20 mouse cellular contexts compared by ENCODE assay signal in genomic region chr1:72308919-72309318, GRCm38 (mm10). TPM values are rescaled to one million over a fixed set of nuclear protein-coding genes. Genes with fewer than 3 reads are reported as not detected.
DNase-seq lines count a peak whose midpoint lies in the region; ATAC-seq lines count a peak whose summit lies in the region.
"Had no signal": no experiment of that assay in that cellular context is flagged by ENCODE, and none has a peak within 500 bp of the region (broad histone marks: within the 10 kb centered on the region; RNA-seq: fewer than 3 reads in every experiment).

No protein-coding gene starts in this region.

- H3K27me3 ChIP-seq in midbrain, embryonic 11.5 days (ENCODE audit: control insufficient read depth, insufficient read depth, low read length) = no peaks in the 10 kb centered on the region
- H3K27me3 ChIP-seq in midbrain, embryonic 13.5 days = no peaks in the 10 kb centered on the region
- H3K27me3 ChIP-seq in limb, embryonic 10.5 days (ENCODE audit: low read depth, poor library complexity, severe bottlenecking) = no peaks in the 10 kb centered on the region
- H3K27me3 ChIP-seq: embryonic facial prominence, embryonic 15.5 days; midbrain, embryonic 12.5 days had no signal

- H3K9me3 ChIP-seq in midbrain, embryonic 11.5 days (ENCODE audit: control insufficient read depth, low read length) = no peaks in the 10 kb centered on the region
- H3K9me3 ChIP-seq in midbrain, embryonic 13.5 days = no peaks in the 10 kb centered on the region
- no peaks in the 10 kb centered on the region for H3K9me3 ChIP-seq in limb, embryonic 10.5 days (replicated peaks)
- H3K9me3 ChIP-seq: embryonic facial prominence, embryonic 15.5 days; forebrain, embryonic 10.5 days; heart, embryonic 13.5 days; midbrain, embryonic 12.5 days had no signal

- H3K36me3 ChIP-seq in midbrain, embryonic 11.5 days (ENCODE audit: control insufficient read depth, insufficient read depth, low read length) = no peaks in the 10 kb centered on the region
- H3K36me3 ChIP-seq in midbrain, embryonic 13.5 days = peaks cover 10% of the 10 kb centered on the region; the same call in 1 of the 2 replicates
- peaks cover 31% of the 10 kb centered on the region for H3K36me3 ChIP-seq in limb, embryonic 10.5 days

- no peak overlapping the region for H3K9ac ChIP-seq in midbrain, embryonic 11.5 days (ENCODE audit: low read length)
- no peak overlapping the region for H3K9ac ChIP-seq in midbrain, embryonic 13.5 days (replicated peaks)
- H3K9ac ChIP-seq: embryonic facial prominence, embryonic 15.5 days; heart, embryonic 13.5 days; liver, embryonic 14.5 days; midbrain, embryonic 12.5 days had no signal

- H3K27ac ChIP-seq in midbrain, embryonic 11.5 days (ENCODE audit: low read depth, low read length) = no peak overlapping the region
- H3K27ac ChIP-seq in midbrain, embryonic 13.5 days = no peak overlapping the region
- H3K27ac ChIP-seq in limb, embryonic 10.5 days = peak overlapping the region; percentile 70; the same call in 1 of the 2 replicates
- H3K27ac ChIP-seq: embryonic facial prominence, embryonic 15.5 days; heart, embryonic 13.5 days; liver, embryonic 14.5 days; midbrain, embryonic 12.5 days had no signal

- WGBS in midbrain, embryonic 11.5 days = 72% methylated on average over 4 of the region's 4 CpGs
- WGBS in midbrain, embryonic 13.5 days = 71% methylated on average over 4 of the region's 4 CpGs
- 71% methylated on average over 4 of the region's 4 CpGs for WGBS in limb, embryonic 10.5 days

- H3K4me3 ChIP-seq in midbrain, embryonic 11.5 days (ENCODE audit: low read depth, low read length) = no peak overlapping the region
- no peak overlapping the region for H3K4me3 ChIP-seq in midbrain, embryonic 13.5 days (replicated peaks)
- peak overlapping the region; percentile 65; the same call in 1 of the 2 replicates for H3K4me3 ChIP-seq in limb, embryonic 10.5 days

- peak; percentile 68 for DNase-seq in midbrain, embryonic 11.5 days (ENCODE audit: low spot score, missing footprints)
- peak; percentile 40 for DNase-seq in embryo, embryonic 10.5 days (ENCODE audit: low spot score)
- no peak for DNase-seq in limb, embryonic 10.5 days (ENCODE audit: low spot score)
- DNase-seq in retina, postnatal 1 day = peak; percentile 37
- no peak for DNase-seq in lung, postnatal 4 days
- DNase-seq: adrenal gland, postnatal 14 days; cerebellum, postnatal 25 days; forebrain, postnatal 0 days; right cerebral cortex, adult 18-20 months; thymus, postnatal 25 days had no signal

- ATAC-seq in midbrain, embryonic 11.5 days (ENCODE audit: low FRiP score) = no peak
- no peak for ATAC-seq in midbrain, embryonic 13.5 days
- ATAC-seq in erythroblast, adult 5-6 weeks (replicated peaks; ENCODE audit: low FRiP score, poor library complexity, severe bottlenecking) = no peak
- ATAC-seq: forebrain, postnatal 0 days; hindbrain, embryonic 16.5 days; intestine, postnatal 0 days had no signal

- H3K4me2 ChIP-seq in midbrain, embryonic 11.5 days = no peak overlapping the region
- H3K4me2 ChIP-seq in midbrain, embryonic 13.5 days (replicated peaks) = no peak overlapping the region

- H3K4me1 ChIP-seq in midbrain, embryonic 11.5 days (ENCODE audit: control insufficient read depth, insufficient read depth, low read length) = peaks cover 7% of the 10 kb centered on the region; the same call in 1 of the 2 replicates
- H3K4me1 ChIP-seq in midbrain, embryonic 13.5 days (replicated peaks) = peaks cover 19% of the 10 kb centered on the region
- peaks cover 28% of the 10 kb centered on the region for H3K4me1 ChIP-seq in limb, embryonic 10.5 days

RNA-seq across cellular contexts. Expression of gene Xrcc5, which starts 1.7 kb away (rescaled TPM):
- polyA plus RNA-seq in midbrain, embryonic 11.5 days (2014; fragmentation: Nextera tagmentation; extraction: Ambion mirVana) = 52.3 and 57.7 TPM in 2 replicates
- polyA plus RNA-seq in midbrain, embryonic 13.5 days (2015; fragmentation: Nextera tagmentation; extraction: Ambion mirVana) = 28.7 and 29.1 TPM in 2 replicates
- 52.9 and 69.5 TPM in 2 replicates for polyA plus RNA-seq in limb, embryonic 10.5 days (2016; fragmentation: Nextera tagmentation; extraction: Ambion mirVana)
- total RNA-seq in erythroblast, adult 5-6 weeks (2015; ENCODE audit: low replicate concordance) = 3.6 and 5.6 TPM in 2 replicates
- total RNA-seq in erythroblast, adult 5-6 weeks (2017; ENCODE audit: low replicate concordance) = 1.9 and 2.2 TPM in 2 replicates

RNA-seq across cellular contexts. Expression of gene Tmem169, which starts 24.8 kb away (rescaled TPM):
- polyA plus RNA-seq in midbrain, embryonic 11.5 days (2014; fragmentation: Nextera tagmentation; extraction: Ambion mirVana) = 14.2 and 14.4 TPM in 2 replicates
- 36.1 and 39.7 TPM in 2 replicates for polyA plus RNA-seq in midbrain, embryonic 13.5 days (2015; fragmentation: Nextera tagmentation; extraction: Ambion mirVana)
- 2.0 and 4.7 TPM in 2 replicates for polyA plus RNA-seq in limb, embryonic 10.5 days (2016; fragmentation: Nextera tagmentation; extraction: Ambion mirVana)
- not detected in 2 replicates for total RNA-seq in erythroblast, adult 5-6 weeks (2015; ENCODE audit: low replicate concordance)
- not detected in 2 replicates for total RNA-seq in erythroblast, adult 5-6 weeks (2017; ENCODE audit: low replicate concordance)
- total RNA-seq: heart, postnatal 25 days had no signal

RNA-seq across cellular contexts. Expression of gene Pecr, which starts 24.8 kb away (rescaled TPM):
- 14.5 and 14.7 TPM in 2 replicates for polyA plus RNA-seq in midbrain, embryonic 11.5 days (2014; fragmentation: Nextera tagmentation; extraction: Ambion mirVana)
- 8.7 and 10.2 TPM in 2 replicates for polyA plus RNA-seq in midbrain, embryonic 13.5 days (2015; fragmentation: Nextera tagmentation; extraction: Ambion mirVana)
- 30.7 and 31.9 TPM in 2 replicates for polyA plus RNA-seq in limb, embryonic 10.5 days (2016; fragmentation: Nextera tagmentation; extraction: Ambion mirVana)
- total RNA-seq in erythroblast, adult 5-6 weeks (2015; ENCODE audit: low replicate concordance) = 3.6 TPM in 1 of 2 replicates, not detected in the other
- 0.34 and 2.1 TPM in 2 replicates for total RNA-seq in erythroblast, adult 5-6 weeks (2017; ENCODE audit: low replicate concordance)

Comparison
In these comparisons a context has a peak if more than half of its experiments do, and no peak if none do; other contexts are left out.
1. DNase-seq: peak in midbrain, embryonic 11.5 days (single experiment), embryo, embryonic 10.5 days (single experiment) and retina, postnatal 1 day (single experiment); none in limb, embryonic 10.5 days (single experiment) and lung, postnatal 4 days (0 of 2).